Mouse (Mus musculus) erythroblast, embryonic 14.5 days (primary cell): ENCODE results near the gene Entpd5. TPM values are rescaled to one million over a fixed set of nuclear protein-coding genes. Genes with fewer than 3 reads are reported as not detected.

Experiments used
- H3K27me3 ChIP-seq: 2 replicates; pipeline ENCODE4 v1.6.1; 2012; ENCODE audit warnings: inconsistent platforms; ENCODE audit not compliant: control insufficient read depth
- H3K36me3 ChIP-seq: 2 replicates; pipeline ENCODE4 v1.6.1; 2012; ENCODE audit warnings: mild to moderate bottlenecking, inconsistent platforms; ENCODE audit not compliant: control insufficient read depth
- H3K4me1 ChIP-seq: 2 replicates; pipeline ENCODE4 v1.6.1; 2012; ENCODE audit warnings: inconsistent platforms; ENCODE audit not compliant: control insufficient read depth
- H3K4me3 ChIP-seq: replicated peaks from 2 replicates; pipeline ENCODE3; 2012; ENCODE audit warnings: moderate library complexity, mild to moderate bottlenecking, inconsistent platforms
- H3K9me3 ChIP-seq: 2 replicates; pipeline ENCODE4 v1.6.1; 2012; ENCODE audit warnings: low read length, inconsistent platforms, mixed read lengths; ENCODE audit not compliant: control insufficient read depth
- GATA1 ChIP-seq: IDR thresholded peaks from 2 replicates; pipeline ENCODE4 v1.6.1; 2012; ENCODE audit warnings: low read length, inconsistent platforms, mixed read lengths
- TAL1 ChIP-seq: IDR thresholded peaks from 3 replicates; pipeline ENCODE4 v1.6.1; 2012; ENCODE audit warnings: low read length, inconsistent platforms, mixed read lengths
- polyA plus RNA-seq: library from polyadenylated mRNA; stranded (reverse); fragments of >175 nt; gene quantifications from 2 replicates; pipeline ENCODE4 v1.2.3, GENCODE M21; 2012

The Entpd5 gene
- polyA plus RNA-seq, 1 experiment: 0.21 TPM

- TF ChIP-seq TAL1: no peak
- TF ChIP-seq GATA1: no peak
- Histone ChIP-seq H3K9me3 (no peaks in the 10 kb centered on the region), H3K4me1 (peaks cover 5% of the 10 kb centered on the region), H3K36me3 (peaks cover 19% of the 10 kb centered on the region), H3K4me3 (no peak overlapping the region), H3K27me3 (no peaks in the 10 kb centered on the region)
These were observed 18.5 kb downstream of the Entpd5 start for GRCm38 (mm10) chr12:84390336-84390735.

GRCm38 (mm10) chr12:84388774-84389400 is 19.9 kb downstream of the Entpd5 start:
- no peaks in the 10 kb centered on the region for H3K27me3 ChIP-seq
- no peak overlapping the region for H3K4me3 ChIP-seq
- H3K36me3 ChIP-seq: peaks cover 24% of the 10 kb centered on the region
- H3K4me1 ChIP-seq: peaks cover 15% of the 10 kb centered on the region
- TF ChIP-seq GATA1 (no peak), TAL1 (no peak)
- no peaks in the 10 kb centered on the region for H3K9me3 ChIP-seq

- Histone ChIP-seq H3K27me3 (no peaks in the 10 kb centered on the region), H3K36me3 (peaks cover 21% of the 10 kb centered on the region), H3K4me3 (no peak overlapping the region), H3K9me3 (no peaks in the 10 kb centered on the region), H3K4me1 (peaks cover 18% of the 10 kb centered on the region)
- TF ChIP-seq GATA1: no peak
- no peak for TF ChIP-seq TAL1
These were observed 20.7 kb downstream of the Entpd5 start for GRCm38 (mm10) chr12:84388097-84388496.

GRCm38 (mm10) chr12:84385408-84385807 is 23.4 kb downstream of the Entpd5 start:
- Histone ChIP-seq H3K4me1 (peaks cover 19% of the 10 kb centered on the region), H3K36me3 (peaks cover 31% of the 10 kb centered on the region), H3K4me3 (no peak overlapping the region), H3K9me3 (no peaks in the 10 kb centered on the region), H3K27me3 (no peaks in the 10 kb centered on the region)
- TF ChIP-seq TAL1: no peak
- TF ChIP-seq GATA1: no peak

GRCm38 (mm10) chr12:84384644-84385081 is 24.2 kb downstream of the Entpd5 start:
- H3K36me3 ChIP-seq: peaks cover 31% of the 10 kb centered on the region

GRCm38 (mm10) chr12:84382369-84382768 is 26.5 kb downstream of the Entpd5 start:
- Histone ChIP-seq H3K9me3 (no peaks in the 10 kb centered on the region), H3K27me3 (no peaks in the 10 kb centered on the region), H3K4me1 (peaks cover 20% of the 10 kb centered on the region), H3K4me3 (no peak overlapping the region), H3K36me3 (peaks cover 32% of the 10 kb centered on the region)
- TF ChIP-seq GATA1 (no peak), TAL1 (no peak)

More at GRCm38 (mm10) chr12:84384644-84385081, 24.2 kb downstream of the Entpd5 start:
- Histone ChIP-seq H3K9me3 (no peaks in the 10 kb centered on the region), H3K4me3 (no peak overlapping the region), H3K4me1 (peaks cover 23% of the 10 kb centered on the region), H3K27me3 (no peaks in the 10 kb centered on the region)
- TF ChIP-seq GATA1 (no peak), TAL1 (no peak)

- no peaks in the 10 kb centered on the region for H3K9me3 ChIP-seq
- H3K4me1 ChIP-seq: no peaks in the 10 kb centered on the region
- peaks cover 78% of the 10 kb centered on the region for H3K36me3 ChIP-seq
- H3K27me3 ChIP-seq: no peaks in the 10 kb centered on the region
- no peak overlapping the region for H3K4me3 ChIP-seq
- TF ChIP-seq GATA1 (no peak), TAL1 (no peak)
These were observed 34.9 kb downstream of the Entpd5 start for GRCm38 (mm10) chr12:84373831-84374481.

- no peak for TF ChIP-seq GATA1
- no peak for TF ChIP-seq TAL1
- Histone ChIP-seq H3K4me1 (peaks cover 8% of the 10 kb centered on the region), H3K36me3 (peaks cover 92% of the 10 kb centered on the region), H3K9me3 (no peaks in the 10 kb centered on the region), H3K4me3 (no peak overlapping the region), H3K27me3 (no peaks in the 10 kb centered on the region)
These were observed 37.2 kb downstream of the Entpd5 start for GRCm38 (mm10) chr12:84371647-84372046.

GRCm38 (mm10) chr12:84366971-84367370 is 41.9 kb downstream of the Entpd5 start:
- Histone ChIP-seq H3K36me3 (peaks cover 61% of the 10 kb centered on the region), H3K9me3 (no peaks in the 10 kb centered on the region), H3K27me3 (no peaks in the 10 kb centered on the region), H3K4me3 (no peak overlapping the region), H3K4me1 (peaks cover 42% of the 10 kb centered on the region)
- TF ChIP-seq GATA1 (no peak), TAL1 (no peak)

GRCm38 (mm10) chr12:84365137-84365536 is 43.7 kb downstream of the Entpd5 start:
- Histone ChIP-seq H3K4me3 (no peak overlapping the region), H3K36me3 (peaks cover 43% of the 10 kb centered on the region), H3K4me1 (peaks cover 56% of the 10 kb centered on the region), H3K27me3 (no peaks in the 10 kb centered on the region), H3K9me3 (no peaks in the 10 kb centered on the region)
- TF ChIP-seq GATA1: no peak
- no peak for TF ChIP-seq TAL1
